Mouse (Mus musculus): ENCODE measurements around the gene Wipf1. TPM values are rescaled to one million over a fixed set of nuclear protein-coding genes. Genes with fewer than 3 reads are reported as not detected.

Gene Wipf1
- 110 TPM for polyA plus RNA-seq (2017; shearing (Covaris generic))

DNA sequence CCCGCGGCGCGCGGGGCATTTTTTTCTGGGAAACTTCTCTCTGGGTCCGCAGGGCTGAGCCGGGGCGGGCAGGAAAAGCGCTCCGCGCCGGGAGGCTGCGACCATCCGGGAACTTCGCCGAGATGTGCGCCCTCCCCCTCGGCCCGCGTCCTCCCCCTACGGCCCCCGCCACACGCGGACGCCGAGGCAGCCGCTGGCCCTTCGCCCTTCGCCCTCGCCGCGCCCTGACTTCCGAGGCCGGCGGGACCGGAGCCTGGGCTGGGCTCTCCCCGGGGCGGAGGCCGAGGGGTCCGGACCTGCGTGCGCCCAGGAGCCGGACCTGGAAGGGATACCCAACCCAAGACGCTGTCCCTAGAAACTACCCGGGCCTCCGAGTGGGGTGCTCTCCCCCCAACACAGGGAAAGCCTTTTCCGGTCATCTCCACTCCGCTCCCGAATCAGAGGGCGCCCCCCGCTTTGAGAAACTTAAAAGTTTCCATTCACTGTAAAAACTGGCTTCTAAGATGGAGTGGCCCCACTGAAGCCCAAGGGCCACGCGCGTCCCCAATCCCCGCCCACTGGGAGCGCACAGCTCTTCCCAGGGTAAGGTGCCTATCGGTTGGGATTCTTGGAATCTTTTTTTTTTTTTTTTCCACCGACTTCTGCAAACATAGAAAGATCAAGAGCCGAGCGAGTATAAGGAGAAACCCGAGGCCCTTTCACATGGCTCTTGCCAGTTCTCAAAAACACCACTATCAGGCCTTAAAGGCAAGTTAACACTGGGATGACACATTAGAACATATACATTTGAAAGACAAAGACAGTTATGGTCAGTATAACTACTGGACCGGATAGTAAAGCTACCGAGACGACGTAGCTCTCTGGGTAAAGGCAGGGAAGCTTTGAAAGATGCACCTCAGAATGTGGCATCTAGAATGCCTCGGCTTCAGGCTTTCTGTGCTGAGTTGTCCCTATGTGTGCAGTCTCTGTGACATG lies at the start of gene Wipf1:
Wipf1 (minus strand) TSS at position 379 of the 975 bp plus-strand sequence.

DNA sequence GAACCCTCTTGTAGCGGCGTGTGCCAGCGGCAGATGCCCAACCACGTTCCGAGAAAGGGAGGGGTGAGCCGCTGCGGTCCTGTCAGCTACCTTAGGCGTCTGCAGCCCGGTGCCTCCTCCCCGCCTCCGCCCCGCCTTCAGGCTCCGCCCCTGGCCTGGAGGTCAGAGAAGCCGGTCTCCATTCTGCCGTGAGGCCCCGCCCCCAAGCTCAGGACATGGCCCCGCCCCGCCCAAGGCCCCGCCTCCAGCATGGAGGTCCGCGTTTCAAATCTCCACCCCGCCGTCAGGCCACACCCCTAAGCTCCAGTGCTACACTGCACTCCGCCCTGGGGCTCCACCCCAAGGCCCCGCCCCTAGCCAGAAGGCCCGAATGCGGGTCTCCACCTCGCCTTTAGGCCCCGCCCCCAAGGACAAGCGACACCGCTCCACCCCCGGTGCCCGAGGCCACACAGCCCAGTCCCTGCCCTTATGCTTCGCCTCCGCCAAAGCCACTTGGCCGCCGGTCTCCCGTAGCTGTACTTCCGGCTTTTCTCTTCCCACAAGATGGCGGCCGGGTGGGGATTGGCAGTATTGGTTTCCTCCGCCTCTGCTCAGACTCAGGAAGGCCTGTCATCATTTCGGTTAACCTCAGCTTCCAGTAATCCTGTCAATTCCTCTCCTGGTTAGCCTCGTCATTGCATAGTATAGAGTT lies 143.0 kb downstream of the Wipf1 start, which contains the start of gene Gpr155:
Gpr155 (minus strand) TSS at position 217 of the 691 bp plus-strand sequence.

Other genes with a start within 250 kb of the Wipf1 start
- gene Scrn3, start 217.1 kb downstream of the Wipf1 start, polyA plus RNA-seq (2017; shearing (Covaris generic)): 22.9 TPM
- 46.0 TPM for gene Cir1, start 217.0 kb downstream of the Wipf1 start, polyA plus RNA-seq (2017; shearing (Covaris generic))
- 31.0 TPM for gene Gpr155, start 143.2 kb downstream of the Wipf1 start, polyA plus RNA-seq (2017; shearing (Covaris generic))
- gene Chrna1, start 50.6 kb upstream of the Wipf1 start, polyA plus RNA-seq (2017; shearing (Covaris generic)): not detected
- gene Chn1, start 245.6 kb upstream of the Wipf1 start, polyA plus RNA-seq (2017; shearing (Covaris generic)): 1.3 TPM

Measured in effector memory CD4-positive, alpha-beta T cell, adult 7 months (primary cell).